Mouse (Mus musculus) ovary, adult 18-20 months (tissue): Measurements from ENCODE around the gene Myrip.

ENCODE experiments used
- DNase-seq: peaks from one replicate; pipeline ENCODE4 v3.0.0; 2022; ENCODE audit warnings: low spot score, mixed read lengths

Gene Myrip

DNA sequence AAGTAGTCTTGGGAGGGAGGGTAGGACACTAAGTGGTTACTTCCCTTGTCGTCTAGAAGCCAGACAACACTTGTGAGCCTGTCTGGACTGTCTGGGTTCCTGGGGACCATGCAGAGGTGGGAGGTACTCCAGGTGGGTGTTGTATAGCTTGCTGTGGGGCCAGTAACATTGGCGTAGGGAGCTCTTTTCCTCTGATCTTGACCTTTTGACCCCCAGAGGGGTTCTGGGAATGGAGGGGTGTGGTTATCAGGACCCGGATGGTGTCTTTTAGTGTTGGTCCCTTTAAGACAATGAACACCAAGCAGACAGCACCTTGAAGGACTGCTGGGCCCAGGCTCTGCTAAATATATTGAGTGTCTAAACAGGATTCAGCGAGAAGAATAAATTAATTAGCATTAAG lies 36.9 kb downstream of the Myrip start:
- no peak for DNase-seq

DNA sequence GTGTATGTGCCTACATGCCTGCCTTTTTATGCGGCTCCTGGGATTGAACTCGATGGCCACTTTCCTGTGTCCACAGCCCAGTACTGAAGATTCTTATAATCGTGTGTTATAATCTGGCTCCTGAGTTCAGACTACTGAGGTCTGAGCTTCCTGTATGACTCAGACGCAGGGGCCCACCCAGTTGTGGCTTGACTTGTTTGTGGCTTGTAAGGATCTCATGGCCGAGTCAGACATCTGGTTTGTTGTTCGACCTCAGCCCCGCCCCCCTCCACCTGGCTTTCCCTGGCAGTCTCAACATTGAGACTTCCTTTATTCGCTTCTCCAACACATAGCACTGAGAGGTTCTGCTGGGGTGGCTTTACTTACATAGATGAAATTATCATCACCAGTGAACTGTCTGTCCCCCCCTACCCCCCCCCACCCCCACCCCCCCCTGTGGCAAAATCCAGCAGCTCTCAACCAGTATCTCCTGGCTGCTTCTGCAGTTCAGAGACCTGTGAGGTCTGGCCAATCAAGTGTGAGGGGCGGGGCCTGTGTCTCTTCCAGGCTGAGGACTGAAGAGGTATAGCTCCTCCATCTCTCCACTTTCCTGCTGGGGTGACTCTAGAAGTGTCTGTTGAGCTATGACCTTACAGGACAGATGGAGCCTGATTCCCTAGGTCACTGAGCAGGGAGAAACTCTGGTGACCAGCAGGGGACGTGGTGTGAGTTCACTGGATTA lies 38.8 kb downstream of the Myrip start:
- DNase-seq, result no peak

DNA sequence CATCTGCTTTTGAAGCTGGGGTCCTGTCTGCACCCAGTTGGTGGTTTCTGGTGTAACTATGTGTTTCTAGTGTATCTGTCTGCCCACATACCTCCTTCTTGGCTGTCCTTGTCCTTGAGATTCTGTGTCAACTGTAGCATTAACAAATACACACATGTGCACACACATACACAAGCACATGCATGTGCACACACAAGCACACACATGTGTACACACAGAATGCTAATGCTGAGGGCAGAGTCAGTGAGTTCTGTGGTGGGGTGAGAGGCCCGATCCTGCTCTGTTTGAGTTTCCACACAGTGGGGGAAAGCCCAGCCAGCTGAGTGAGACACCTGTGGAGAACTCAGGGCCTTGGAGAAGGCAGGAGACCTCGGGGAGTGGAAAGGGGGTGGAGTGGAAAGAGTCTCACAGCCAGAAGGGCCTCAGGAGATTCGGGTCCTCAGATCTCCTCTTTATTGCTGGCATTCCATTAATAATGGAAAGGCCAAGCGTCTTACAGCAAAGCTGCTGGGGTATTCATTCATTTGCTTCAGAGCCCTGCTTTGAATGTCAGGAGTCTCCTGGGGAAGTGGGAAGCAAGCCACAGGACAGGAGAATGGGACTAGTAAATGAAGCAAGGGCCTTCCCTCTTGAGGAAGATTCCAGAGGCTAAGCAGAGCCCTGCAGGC lies 41.9 kb downstream of the Myrip start:
- DNase-seq, result no peak

DNA sequence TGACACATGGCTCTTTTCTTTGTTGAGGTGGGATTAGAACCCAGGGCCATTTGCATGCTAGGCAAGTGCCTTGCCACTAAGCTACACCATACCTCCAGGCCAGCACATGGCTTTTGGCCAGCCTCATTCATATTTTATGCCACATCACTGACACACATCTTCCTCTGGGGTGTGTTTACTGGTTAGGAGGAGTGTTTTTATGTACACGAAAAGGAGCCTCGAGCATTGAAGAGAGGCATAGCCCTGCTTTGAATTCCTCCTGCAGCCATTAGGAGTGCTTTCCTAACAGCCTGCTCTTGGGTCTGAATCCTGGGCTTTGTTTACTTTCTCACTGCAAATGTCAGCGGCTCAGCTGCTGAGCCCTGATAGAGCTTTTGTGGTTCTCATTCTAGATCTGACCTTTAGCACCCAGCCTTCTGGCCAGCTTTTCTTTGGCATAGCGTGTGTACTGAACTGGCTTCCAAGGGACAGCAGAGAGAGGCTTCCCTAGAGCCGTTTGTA lies 44.4 kb downstream of the Myrip start:
- DNase-seq, result no peak

DNA sequence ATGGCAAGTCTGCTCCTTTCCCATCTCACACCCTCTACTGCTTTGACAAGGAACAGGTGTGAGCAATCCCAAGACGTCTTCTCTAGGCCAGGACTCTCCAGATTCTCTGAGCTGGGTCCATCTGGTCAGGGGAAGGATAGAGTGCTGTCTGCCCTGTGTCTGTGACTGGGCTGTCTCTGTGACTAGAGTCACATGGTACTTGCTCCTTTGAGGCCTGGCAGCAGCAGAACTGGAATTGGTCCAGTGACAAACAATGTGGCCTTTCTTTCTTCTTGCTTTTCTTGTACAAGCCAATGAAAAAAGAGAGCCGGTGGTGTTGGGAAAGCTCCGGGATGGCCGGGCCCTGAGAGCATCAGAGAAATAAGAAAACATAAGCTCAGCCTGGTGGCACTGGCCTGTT lies 47.8 kb downstream of the Myrip start:
- DNase-seq, result no peak

DNA sequence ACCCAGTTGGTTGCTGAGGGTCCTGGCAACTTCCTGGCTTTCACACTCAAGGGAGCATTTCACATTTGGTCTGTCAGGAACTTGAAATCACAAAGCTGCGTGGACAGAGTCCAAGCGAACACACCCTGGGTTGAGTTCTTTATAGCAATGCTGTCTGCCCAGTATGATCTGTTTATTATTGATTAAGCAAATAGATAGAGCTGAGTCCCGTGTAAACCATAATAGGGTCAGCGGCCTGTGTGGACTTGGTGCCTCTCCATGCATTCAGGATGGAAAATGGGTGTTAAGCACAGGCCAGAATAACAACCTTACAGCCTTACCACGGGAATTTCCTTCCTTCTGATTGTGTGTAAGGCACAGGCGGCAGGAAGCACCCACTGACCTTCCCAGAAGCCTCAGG lies 49.0 kb downstream of the Myrip start:
- no peak for DNase-seq

DNA sequence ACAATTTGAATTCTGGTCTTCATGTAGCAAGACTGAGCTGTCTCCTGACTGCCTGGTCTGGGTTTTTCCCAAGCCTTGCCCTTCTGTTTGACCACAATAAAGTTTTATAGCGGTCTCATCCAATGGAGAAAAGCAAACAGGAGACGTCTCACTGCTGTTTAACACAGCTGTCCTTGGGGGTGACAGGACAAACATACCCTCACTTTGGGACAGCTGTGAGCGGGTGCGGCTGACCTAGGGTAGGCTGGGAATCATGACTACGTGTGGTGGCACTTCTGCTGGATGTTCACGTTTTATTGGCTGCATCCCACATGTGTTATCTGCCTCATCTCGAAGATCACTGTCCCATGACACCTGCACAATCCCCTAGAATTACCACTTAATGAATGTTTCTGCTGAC lies 49.7 kb downstream of the Myrip start:
- DNase-seq, result no peak

DNA sequence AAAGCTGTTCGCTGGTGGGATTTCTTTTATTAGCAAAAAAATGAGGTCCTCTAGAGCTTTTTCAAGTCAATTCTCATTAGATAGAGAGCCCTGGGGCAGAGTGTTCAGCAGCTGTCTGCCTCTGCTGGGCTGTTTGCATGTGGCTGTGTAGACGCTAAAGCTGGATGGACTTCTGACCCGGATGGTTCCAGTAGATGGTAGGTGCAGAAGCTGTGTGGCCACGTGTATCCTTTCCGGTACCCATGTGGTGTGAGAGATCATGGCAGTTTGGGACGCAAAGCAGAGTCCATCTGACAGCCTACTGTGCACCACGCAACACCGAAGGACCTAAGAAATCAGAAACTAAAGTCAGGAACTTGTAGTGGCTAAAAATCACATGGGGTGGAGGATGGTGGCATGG lies 50.2 kb downstream of the Myrip start:
- DNase-seq, result no peak

DNA sequence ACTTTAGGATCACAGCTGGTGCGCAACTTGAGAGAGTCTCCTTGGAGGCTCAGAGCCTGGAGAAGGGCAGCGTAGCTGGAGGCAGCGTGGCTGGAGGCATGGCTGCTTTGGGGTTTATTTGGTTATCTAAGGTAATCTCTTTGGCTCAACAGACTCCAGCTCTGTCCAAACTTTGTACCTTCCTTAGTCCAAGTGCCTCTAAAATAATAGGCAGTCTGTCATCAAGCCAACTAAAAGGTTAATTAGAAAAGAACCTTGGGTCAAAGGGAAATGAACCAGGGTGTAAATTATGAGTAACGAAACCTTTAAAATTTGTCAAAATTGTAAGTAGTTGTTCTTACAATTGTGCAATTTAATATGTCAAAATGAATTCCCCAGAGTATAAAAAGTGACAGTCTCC lies 51.7 kb downstream of the Myrip start:
- DNase-seq, result no peak

DNA sequence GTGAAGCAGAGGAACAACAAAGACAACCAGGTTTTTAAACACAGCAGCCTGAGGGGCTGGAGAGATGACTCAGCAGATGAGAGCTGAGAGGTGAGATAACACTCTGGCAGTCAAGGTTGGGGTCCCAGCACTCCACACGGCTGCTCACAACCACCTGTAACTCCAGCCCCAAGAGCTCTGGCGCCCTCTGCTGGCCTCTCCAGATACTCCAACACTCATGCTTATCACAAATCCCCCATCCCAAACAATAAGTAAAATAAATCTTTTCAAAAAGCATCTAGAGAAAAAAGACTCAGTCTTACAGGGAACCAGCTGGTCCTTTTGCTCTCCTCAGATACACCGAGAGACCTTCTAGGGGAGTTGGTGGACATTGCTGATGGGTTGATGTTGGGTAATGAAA lies 52.7 kb downstream of the Myrip start:
- no peak for DNase-seq

DNA sequence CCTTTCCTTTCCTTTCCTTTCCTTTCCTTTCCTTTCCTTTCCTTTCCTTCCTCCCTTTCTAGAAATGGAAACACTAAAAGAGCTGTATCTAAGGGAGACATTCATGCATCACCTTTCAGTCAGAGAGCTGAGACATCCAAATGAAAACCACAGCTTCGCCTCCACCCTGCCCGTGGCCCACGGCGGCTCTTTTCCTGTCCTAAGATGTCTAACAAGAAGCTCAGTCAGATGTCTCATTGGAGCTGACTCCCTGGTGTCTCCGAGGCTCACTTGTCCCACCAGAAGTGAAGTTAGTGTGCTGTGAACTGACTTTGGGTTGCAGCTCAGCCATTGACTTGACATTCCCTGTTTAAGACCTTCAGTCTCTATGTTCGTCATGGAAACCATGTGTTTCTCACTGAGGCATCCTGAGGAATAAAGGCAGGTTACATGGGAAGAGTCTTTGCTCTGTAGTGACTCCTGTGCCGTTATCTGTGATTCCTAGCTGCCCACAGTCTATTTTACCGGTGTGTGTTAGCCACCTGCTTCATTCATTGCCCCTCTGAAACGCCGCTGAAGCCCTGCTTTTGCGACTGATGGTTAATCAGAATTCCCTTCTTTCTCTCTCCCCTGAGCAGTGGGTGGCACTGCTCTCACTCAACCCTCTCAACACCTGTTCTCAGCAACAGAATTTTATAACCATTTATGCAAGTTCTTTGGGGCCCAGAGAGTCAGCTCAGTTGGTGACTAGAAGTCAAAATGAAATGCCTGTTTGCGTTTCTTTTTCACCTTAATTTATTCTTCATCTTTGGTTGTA lies 53.4 kb downstream of the Myrip start:
- DNase-seq, result no peak

DNA sequence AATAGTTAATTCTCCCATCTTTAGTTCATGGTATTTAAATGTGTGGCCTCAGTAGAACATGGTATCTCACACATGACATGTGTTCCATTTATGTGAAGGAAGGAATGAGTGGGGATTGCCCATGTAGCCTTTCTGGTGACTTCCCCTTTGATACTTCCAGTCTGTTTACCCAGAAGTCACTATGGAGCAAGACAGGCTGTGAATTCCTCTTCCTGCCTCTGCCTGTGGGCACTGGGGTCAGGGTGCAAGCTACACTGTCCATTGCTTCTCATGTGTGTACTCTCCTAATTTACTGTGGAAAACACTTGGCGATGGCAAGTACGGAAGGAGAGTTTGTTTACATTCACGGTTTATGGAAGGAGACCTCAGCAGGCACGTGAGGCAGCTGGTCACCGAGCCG lies 55.2 kb downstream of the Myrip start:
- no peak for DNase-seq

DNA sequence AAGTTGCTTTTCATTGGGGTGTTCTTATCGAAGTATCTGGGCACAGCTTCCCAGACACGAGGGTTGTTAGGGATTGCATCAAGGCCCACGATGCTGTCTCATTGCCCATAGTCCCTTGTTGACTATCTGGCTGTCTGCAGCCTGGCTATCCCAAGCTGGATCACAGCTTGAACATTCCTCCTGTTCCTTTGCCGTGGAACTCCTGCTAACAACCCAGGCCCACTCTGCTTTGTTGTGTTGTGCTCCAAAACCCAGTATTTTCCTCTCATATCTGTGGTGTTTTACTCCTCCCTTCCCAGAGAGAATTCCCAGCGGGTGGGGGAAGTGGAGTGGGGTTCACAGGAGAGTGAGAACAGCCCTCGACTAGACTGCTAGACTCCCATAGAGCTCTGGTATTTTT lies 56.7 kb downstream of the Myrip start:
- DNase-seq, result no peak

DNA sequence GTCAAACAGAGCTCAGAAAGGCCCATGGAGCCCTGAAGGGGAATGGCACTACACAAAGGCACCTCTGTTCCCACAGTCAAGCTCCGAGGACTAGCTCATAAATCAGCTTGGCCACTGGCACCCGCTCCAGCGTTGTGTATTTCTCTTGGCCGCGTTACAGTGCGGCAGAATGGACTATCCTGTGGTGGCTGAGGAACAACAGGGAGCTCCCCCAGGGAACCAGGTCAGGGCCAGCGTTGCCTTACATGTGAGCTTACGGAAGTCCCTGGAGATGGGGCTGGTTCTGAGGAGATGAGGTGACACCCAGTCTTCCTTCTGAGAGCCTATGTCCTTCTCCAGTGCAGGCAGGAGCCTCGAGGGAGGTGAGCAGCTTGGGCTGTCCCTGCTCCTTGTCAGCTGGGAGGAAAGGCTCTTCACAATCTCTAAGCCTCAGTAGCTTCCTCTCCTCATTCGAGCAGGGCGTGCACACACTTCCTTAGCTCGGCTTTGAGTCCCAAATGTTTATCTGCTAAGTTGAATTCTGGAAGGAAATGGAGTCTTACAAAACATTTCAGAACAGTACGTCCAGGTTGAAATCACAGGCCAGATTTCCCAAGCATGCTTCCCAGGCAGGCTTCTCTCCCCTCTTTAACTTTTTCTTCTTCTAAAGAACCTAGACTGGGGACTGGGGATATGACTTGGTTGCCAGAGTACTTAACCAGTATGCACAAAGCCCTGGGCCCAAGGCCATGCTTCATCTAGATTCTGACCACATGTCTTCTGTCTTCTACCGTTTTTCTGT lies 59.3 kb downstream of the Myrip start:
- peak; percentile 53 for DNase-seq

DNA sequence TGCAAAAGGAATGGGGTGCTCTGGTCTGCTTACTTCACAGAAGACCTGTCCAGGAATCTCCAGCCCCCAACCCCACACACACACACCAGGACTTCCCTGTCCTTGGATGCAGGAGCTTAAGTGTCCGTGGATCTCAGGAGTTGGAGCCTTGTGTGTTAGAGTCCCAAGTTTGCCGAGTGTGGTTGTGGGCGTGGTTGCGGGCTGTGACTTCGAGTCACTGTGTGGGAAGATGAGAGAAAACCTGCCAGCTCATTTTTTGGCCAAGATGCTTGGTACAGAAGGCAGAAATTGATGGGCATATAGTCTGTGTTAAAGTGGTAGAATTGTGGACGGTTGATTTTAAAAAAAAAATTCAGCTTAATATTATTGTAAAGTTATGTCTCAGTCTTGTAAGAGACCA lies 60.3 kb downstream of the Myrip start:
- no peak for DNase-seq

DNA sequence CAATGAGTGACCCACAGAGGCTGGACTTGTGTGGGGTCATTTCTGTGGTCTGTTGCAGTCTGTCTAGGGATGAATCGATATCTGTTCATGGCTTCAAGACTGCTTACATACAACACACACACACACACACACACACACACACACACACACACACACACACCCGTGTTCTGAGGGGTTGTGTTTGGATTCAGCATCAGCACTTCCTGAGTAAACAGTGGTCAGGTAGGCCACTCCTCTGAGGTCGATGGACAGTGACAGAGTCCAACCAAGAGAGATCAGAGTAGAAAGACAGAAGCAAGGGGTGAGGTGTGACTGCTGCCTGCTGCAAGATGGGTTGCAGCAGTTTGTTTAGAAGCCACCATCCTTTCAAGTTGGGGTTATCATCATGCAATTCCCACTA lies 61.4 kb downstream of the Myrip start:
- no peak for DNase-seq

DNA sequence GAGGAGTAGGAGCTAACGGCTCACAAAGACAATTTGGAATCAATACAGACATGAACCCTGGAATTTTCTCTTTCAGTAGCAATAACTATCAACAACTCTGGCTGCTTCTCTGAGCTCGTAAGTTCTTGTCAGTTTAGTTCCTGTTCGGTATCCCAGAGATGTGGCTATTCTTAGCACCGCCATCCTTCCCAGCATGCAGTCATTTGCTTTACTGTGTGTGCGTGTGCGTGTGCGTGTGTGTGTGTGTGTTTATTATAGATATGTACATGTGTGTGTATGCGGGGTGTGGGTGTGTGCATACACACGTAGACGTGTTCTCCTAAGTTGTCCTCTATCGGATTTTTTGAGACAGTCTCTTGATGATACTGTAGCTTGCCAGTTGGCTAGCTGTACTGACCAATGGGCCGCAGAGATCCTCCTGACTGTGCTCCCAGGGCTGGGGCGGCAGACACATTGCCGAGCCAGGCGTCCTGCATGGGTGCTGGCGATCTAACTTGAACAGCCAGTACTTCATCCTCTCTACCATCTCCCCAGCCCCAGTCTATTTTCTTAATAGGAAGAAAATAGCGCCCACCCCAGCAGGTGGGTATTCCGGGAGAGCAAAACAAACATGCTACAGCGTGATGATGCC lies 63.5 kb downstream of the Myrip start:
- DNase-seq, result no peak

DNA sequence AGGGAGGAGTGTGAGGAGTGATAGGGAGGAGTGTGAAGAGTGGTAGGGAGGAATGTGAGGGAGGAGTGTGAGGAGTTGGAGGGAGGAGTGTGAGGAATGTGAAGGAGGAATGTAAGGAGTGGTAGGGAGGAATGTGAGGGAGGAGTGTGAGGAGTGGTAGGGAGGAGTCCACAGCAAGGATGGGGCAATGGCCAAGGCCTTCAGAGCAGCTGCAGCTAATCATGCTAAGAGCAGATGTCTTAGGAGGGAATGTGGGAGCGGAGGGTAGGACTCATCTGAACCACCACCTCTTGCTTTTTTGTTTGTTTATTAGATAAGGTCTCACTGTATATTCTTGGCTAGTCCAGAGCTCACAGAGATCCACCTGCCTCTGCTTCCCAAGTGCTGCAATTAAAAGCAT lies 66.2 kb downstream of the Myrip start:
- no peak for DNase-seq

DNA sequence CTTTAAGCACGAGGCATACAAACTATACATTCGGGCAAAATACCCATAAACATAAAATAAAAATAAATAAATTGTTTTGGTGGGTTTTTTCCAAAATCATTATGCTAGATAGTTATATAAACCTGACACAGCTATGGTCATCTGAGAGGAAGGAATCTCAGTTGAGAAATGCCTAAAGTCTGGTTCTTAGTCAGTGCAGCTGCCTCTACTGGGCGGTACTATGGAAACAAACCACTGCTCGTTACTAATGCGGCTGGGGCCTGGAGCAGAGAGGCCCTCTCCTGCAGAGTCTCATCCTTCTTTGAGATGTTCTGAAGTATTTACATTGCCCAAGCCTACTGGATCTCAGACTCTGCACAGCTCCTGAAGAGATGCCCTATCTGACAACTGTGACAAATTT lies 70.3 kb downstream of the Myrip start:
- no peak for DNase-seq

DNA sequence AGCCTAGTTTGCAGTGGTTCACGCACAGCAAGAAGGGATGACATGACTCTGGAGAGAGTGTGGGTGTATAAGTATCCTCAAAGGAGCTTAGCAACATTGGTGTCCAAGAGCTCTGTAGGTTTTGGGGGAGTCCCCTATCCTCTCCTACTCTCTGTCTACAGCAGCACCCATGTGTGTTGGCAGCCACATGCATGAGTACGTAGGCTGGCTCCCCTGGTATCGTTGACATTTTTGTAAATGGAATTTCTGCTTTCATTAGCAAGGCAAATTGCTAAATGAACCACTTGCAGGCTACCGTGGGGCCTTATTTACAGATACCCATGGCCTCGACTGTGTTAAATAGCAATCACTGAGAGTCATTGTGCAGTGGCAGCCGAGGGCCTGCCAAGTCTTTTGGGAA lies 71.0 kb downstream of the Myrip start:
- no peak for DNase-seq

DNA sequence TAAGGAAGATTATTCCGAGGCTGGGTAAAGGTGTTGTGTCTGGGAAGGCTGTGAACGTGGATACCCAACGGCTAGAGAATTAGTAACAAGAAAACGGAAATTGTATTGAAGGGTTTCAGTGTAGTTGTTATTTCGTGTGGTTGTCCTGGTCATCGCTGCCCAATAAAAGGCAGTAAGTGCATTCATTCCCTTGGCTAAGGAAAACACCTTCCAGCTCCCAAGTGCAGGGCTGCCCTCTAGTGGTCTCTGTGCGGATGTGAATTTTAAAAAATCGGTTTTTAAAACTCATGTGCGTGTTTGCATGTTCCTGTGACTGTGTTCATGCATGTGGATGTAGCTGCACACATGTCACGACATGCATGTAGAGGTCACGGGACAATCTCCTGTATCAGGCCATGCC lies 76.4 kb downstream of the Myrip start:
- no peak for DNase-seq

DNA sequence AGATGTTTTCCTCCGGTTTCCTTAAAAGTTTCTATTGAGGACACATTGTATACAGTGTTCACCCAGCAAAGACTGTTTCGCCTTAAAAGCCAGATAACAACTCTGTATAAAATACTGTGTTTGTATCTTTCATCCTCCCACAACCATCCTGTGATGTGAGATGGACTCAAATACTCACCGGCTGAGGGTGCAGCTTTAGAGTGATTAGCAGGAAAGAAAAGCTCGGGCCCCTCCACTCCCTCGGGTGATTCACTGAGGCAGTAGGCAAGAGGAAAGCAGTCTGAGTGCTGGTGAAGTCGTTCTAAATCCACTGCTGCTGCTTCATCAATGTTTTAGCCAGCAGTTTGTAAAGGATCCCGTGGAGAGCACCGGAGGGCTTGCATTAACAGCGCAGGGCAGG lies 93.9 kb downstream of the Myrip start:
- no peak for DNase-seq
